Mouse (Mus musculus): ENCODE measurements around the gene Tent5c.
"Not testable (repeated sequence)": the region's sequence is repeated elsewhere in the genome, so short reads cannot be mapped to it uniquely, and the experiment has no call there.

Gene Tent5c

GRCm38 (mm10) chr3:100439088-100439487, 50.0 kb downstream of the Tent5c start:
- DNase-seq (ENCODE audit: low spot score in 2 of 2): no peak

- DNase-seq (ENCODE audit: low spot score in 2 of 2): no peak
Measured at GRCm38 (mm10) chr3:100438461-100439002, 50.6 kb downstream of the Tent5c start.

GRCm38 (mm10) chr3:100436756-100437155, 52.4 kb downstream of the Tent5c start:
- DNase-seq (ENCODE audit: low spot score in 2 of 2): no peak

GRCm38 (mm10) chr3:100431705-100432104, 57.4 kb downstream of the Tent5c start:
- DNase-seq (ENCODE audit: low spot score in 2 of 2): no peak

- DNase-seq (ENCODE audit: low spot score in 2 of 2): no peak
Measured at GRCm38 (mm10) chr3:100430731-100431130, 58.4 kb downstream of the Tent5c start.

GRCm38 (mm10) chr3:100430101-100430500, 59.0 kb downstream of the Tent5c start:
- DNase-seq (ENCODE audit: low spot score in 2 of 2): no peak

- DNase-seq (ENCODE audit: low spot score in 2 of 2): no peak
Measured at GRCm38 (mm10) chr3:100429667-100430066, 59.5 kb downstream of the Tent5c start.

- DNase-seq (ENCODE audit: low spot score in 2 of 2): no peak
Measured at GRCm38 (mm10) chr3:100427548-100427947, 61.6 kb downstream of the Tent5c start.

- no peak for DNase-seq (ENCODE audit: low spot score in 2 of 2)
Measured at GRCm38 (mm10) chr3:100422392-100423167, 66.5 kb downstream of the Tent5c start.

GRCm38 (mm10) chr3:100421354-100421753, 67.8 kb downstream of the Tent5c start:
- peak; percentile 34 to 71 for DNase-seq (ENCODE audit: low spot score in 2 of 2)

GRCm38 (mm10) chr3:100420691-100421056, 68.5 kb downstream of the Tent5c start:
- DNase-seq (ENCODE audit: low spot score in 2 of 2): no peak

GRCm38 (mm10) chr3:100419962-100420690, 69.0 kb downstream of the Tent5c start:
- DNase-seq (ENCODE audit: low spot score in 2 of 2): no peak

GRCm38 (mm10) chr3:100418387-100418786, 70.7 kb downstream of the Tent5c start:
- no peak for DNase-seq (ENCODE audit: low spot score in 2 of 2)

GRCm38 (mm10) chr3:100417772-100418311, 71.3 kb downstream of the Tent5c start:
- peak in 1 of 2 experiments; percentile 48 for DNase-seq (ENCODE audit: low spot score in 2 of 2)

- DNase-seq (ENCODE audit: low spot score in 2 of 2): no peak
Measured at GRCm38 (mm10) chr3:100415671-100416070, 73.5 kb downstream of the Tent5c start.

GRCm38 (mm10) chr3:100413586-100413985, 75.5 kb downstream of the Tent5c start:
- DNase-seq (ENCODE audit: low spot score in 2 of 2): not testable (repeated sequence)

GRCm38 (mm10) chr3:100411945-100412344, 77.2 kb downstream of the Tent5c start:
- DNase-seq (ENCODE audit: low spot score in 2 of 2): no peak

- no peak for DNase-seq (ENCODE audit: low spot score in 2 of 2)
Measured at GRCm38 (mm10) chr3:100409280-100409679, 79.8 kb downstream of the Tent5c start.

- DNase-seq (ENCODE audit: low spot score in 2 of 2): no peak
Measured at GRCm38 (mm10) chr3:100408351-100409043, 80.6 kb downstream of the Tent5c start.

- no peak for DNase-seq (ENCODE audit: low spot score in 2 of 2)
Measured at GRCm38 (mm10) chr3:100402656-100403055, 86.5 kb downstream of the Tent5c start.

All from right cerebral cortex, postnatal 36 days (tissue).